Comparison of ENCODE assay signal across 23 mouse cellular contexts in the genomic region with DNA sequence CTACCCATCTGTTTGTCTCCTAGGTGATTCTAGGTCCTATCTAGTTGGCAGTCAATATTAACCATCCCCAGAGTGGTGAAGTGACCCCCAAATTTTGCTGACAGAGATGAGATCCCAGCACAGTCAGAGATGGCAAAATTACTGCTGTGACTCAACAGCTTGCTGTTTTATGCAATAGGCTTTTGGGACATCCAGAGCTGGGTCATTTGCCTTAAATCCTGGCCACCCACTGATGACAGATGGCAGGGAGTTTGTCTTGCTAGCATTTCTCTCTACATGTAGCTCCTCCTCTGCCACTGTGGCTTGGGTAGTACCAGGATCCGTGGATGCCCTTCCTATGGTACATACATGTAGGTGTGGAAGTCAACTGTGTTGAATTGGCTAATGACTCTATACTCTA. TPM values are rescaled to one million over a fixed set of nuclear protein-coding genes. Genes with fewer than 3 reads are reported as not detected.
DNase-seq lines count a peak whose midpoint lies in the region; ATAC-seq and TF ChIP-seq lines count a peak whose summit lies in the region.
"Had no signal": no experiment of that assay in that cellular context is flagged by ENCODE, and none has a peak within 500 bp of the region (broad histone marks: within the 10 kb centered on the region; RNA-seq: fewer than 3 reads in every experiment).

No protein-coding gene starts in this region.

- no peak overlapping the region for H3K4me3 ChIP-seq in layer of hippocampus, adult 2 months
- H3K4me3 ChIP-seq: forebrain, embryonic 10.5 days; forebrain, embryonic 13.5 days; heart, embryonic 12.5 days; heart, embryonic 15.5 days; hindbrain, embryonic 10.5 days; hindbrain, embryonic 13.5 days had no signal

- peak; percentile 26; the same call in 1 of the 2 replicates for ATAC-seq in frontal cortex, adult (ENCODE audit: low TSS enrichment)
- ATAC-seq: CD4-positive, CD25-positive, alpha-beta regulatory T cell, adult 4 months; forebrain, embryonic 13.5 days; forebrain, embryonic 16.5 days; hindbrain, embryonic 16.5 days had no signal

- peak overlapping the region; percentile 54; the same call in 1 of the 2 replicates for H3K27ac ChIP-seq in layer of hippocampus, adult 2 months
- H3K27ac ChIP-seq: forebrain, embryonic 10.5 days; forebrain, embryonic 13.5 days; heart, embryonic 15.5 days; hindbrain, embryonic 10.5 days; hindbrain, embryonic 13.5 days had no signal

- DNase-seq in frontal cortex, postnatal 25 days (ENCODE audit: low spot score in 2 of 2): no peak
- DNase-seq in layer of hippocampus, adult 2 months (ENCODE audit: low spot score in 2 of 2): no peak
- DNase-seq in layer of hippocampus, postnatal 36 days: no peak
- peak; percentile 52 for DNase-seq in brain, adult 2 months (ENCODE audit: low read depth, low spot score)
- no peak for DNase-seq in kidney, postnatal 4 days
- DNase-seq: adrenal gland, postnatal 25 days; cerebellum, adult 18-20 months; cerebellum, adult 9-10 months; cerebellum, postnatal 14 days; gastrocnemius, postnatal 25 days; heart, adult 18-20 months; heart, postnatal 10 days; heart, postnatal 36 days had no signal

- no peak for TF ChIP-seq CTCF in layer of hippocampus, adult 2 months (conservative IDR thresholded peaks at IDR 0.05)

RNA-seq across cellular contexts. Expression of a gene that starts 11.4 kb away (rescaled TPM):
- 1 to 10 TPM; 7.1 to 7.8 TPM for total RNA-seq in layer of hippocampus, adult 2 months (2021)
- 1 to 10 TPM; 6.0 to 8.6 TPM for total RNA-seq in layer of hippocampus, postnatal 36 days (2021)

RNA-seq across cellular contexts. Expression of a gene that starts 11.5 kb away (rescaled TPM):
- 100 to 1,000 TPM; 338 to 346 TPM for total RNA-seq in layer of hippocampus, adult 2 months (2021)
- 100 to 1,000 TPM; 379 to 403 TPM for total RNA-seq in layer of hippocampus, postnatal 36 days (2021)

RNA-seq across cellular contexts. Expression of a gene that starts 58.5 kb away (rescaled TPM):
- total RNA-seq in layer of hippocampus, adult 2 months (2021): 1 to 10 TPM; 1.1 to 1.4 TPM
- 1 to 10 TPM in 1 of 2 experiments, under 1 TPM in 1; 0.58 to 1.1 TPM for total RNA-seq in layer of hippocampus, postnatal 36 days (2021)
